Mouse (Mus musculus) large intestine, adult 2 months (tissue): ENCODE data around the gene Nppa. TPM values are rescaled to one million over a fixed set of nuclear protein-coding genes. Genes with fewer than 3 reads are reported as not detected.
"Not testable (repeated sequence)": the region's sequence is repeated elsewhere in the genome, so short reads cannot be mapped to it uniquely, and the experiment has no call there.

Experiments used
- DNase-seq: peaks from one replicate; pipeline ENCODE4 v3.0.0-alpha.2; 2012; ENCODE audit warnings: low read depth, low spot score
- WGBS: fragments of 180-500 bp; shearing (Covaris S2); methylation state at CpG from one replicate; pipeline ENCODE4 v1.1.7; 2018; 5-methylcytosine and 5-hydroxymethylcytosine counted together
- polyA plus RNA-seq: library from polyadenylated mRNA; depleted of rRNA; stranded (reverse); fragments of >200 nt; gene quantifications from 2 replicates; pipeline ENCODE4 v1.2.3, GENCODE M21; 2012

Gene Nppa
- polyA plus RNA-seq, 1 experiment = 0.22 TPM

- 79% methylated on average over 4 of the region's 4 CpGs for WGBS
- no peak for DNase-seq
These were observed 7.9 kb downstream of the Nppa start for GRCm38 (mm10) chr4:148008412-148008811.

- DNase-seq = no peak
- WGBS = 98% methylated on average over 2 of the region's 2 CpGs
These were observed 9.1 kb downstream of the Nppa start for GRCm38 (mm10) chr4:148009641-148010040.

DNA sequence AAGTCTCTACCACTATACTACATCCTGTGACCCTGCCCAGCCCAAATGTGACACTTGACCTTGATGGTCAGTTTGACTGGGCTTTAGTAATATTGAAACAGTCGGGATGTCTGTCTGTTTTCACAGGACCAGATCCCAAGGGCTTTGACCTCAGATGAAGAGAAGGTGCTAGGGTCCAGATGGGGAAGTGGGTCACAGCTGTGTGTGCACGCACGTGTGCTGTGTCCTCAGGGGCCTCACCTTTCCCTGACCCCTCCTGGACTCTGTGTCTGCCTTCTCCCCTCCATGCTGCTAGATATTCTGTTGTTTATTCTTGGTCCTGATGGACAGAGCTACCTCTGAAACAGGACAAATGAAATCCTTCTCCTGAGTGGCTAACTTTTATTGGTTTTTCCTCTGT lies 10.8 kb downstream of the Nppa start:
- DNase-seq = no peak
- WGBS = 75% methylated on average over 3 of the region's 3 CpGs

DNA sequence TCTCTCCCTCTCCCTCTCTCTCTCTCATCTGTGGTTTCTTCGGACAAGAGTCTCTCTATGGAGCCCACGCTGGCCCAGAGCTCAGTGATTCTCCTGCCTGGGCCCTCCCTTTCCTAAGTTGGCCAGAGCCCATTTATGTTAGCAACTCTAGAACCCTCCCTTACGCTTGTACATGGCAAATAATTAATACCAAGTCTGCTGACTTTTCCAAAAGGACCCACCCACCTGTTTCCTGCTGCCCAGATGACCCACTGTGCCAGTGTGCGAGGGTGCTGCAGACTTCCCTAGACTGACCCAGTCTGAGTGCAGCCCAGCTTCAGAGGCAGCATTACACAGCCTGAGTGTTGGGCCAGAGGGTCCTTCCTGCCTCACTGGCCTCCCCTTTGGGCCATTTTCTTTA lies 11.7 kb downstream of the Nppa start:
- 84% methylated on average over 4 of the region's 4 CpGs for WGBS
- DNase-seq = no peak

DNA sequence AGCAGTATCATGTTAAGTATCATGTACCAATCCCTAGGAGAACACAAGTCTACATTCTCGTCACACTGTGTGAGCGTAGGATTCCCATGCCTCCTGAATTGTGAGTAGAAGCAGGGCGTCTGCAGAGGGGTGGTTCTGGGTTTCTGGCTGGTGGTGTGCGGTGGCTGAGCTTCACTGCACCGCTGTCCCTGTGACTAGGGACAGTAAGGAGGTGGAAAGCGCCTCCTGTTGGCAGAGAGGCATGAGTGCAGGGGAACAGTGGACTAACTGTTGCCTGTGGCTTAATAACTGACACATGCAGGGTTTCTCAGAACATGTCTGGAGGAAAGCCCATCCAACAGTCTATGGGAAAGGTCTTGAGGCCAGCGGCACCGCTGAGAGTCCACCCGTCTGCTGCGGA lies 14.9 kb downstream of the Nppa start:
- DNase-seq = no peak
- 89% methylated on average over 10 of the region's 10 CpGs for WGBS

DNA sequence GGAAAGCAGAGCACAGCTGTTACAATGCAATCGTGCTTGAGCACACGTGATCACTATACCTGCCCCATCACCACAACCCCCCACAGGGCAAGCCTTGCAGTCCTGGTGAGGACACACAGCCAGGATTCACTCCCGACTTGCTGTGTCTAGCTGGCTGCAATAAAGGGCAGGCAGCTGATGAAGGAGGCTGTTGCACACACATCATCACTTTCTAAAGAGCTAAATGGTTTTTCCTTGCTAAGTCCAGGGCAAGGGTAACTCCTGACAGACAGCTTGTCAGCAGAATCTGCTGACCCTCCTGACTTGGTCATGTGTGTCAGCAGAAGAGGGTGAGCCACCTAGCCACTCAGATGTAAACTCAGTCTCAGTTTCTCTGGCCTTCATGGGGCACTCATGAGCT lies 16.5 kb downstream of the Nppa start:
- DNase-seq = no peak
- WGBS = 71% methylated on average over 3 of the region's 3 CpGs

DNA sequence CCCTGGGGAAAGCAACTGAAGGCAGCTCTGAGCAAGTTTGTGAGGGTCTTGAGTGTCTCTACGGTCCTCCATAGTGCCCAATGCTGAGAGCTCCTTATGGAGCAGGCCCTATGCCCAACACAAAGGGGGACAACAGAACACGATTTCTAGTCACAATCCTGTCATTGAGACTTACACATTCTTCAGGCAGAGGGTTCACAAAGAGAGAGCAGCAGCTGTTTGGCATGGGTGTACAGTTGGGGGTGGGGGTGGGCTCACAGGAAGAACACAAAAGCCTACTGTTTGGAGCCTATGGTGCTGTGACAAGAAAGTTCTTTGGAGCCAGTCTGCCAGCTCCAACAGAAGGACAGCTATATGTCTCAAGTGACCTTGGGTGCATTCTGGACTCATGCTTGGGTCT lies 17.9 kb downstream of the Nppa start:
- 78% methylated on average over 2 of the region's 2 CpGs for WGBS
- DNase-seq = no peak

DNA sequence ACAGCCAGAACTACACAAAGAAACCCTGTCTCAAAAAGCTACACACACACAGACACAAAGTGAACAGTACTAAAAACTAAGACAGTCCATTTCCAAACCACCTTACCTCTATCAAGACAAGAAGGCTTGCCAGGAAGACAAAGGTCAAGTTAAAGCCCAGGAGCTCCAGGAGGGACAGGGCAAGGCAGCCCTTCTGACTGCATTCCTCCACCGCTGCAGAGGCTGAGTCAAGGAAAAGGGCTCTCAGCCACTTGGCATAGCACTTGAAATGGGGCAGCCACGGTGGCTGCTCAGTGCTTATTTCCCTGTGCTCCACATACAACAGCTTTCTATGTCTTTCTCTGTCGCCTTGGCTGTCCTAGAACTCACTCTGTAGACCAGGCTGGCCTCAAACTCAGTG lies 23.5 kb downstream of the Nppa start:
- DNase-seq = no peak
- WGBS = 82% methylated on average over 3 of the region's 3 CpGs

- 95% methylated on average over 7 of the region's 7 CpGs for WGBS
These were observed 28.8 kb downstream of the Nppa start for GRCm38 (mm10) chr4:148029297-148029696.

DNA sequence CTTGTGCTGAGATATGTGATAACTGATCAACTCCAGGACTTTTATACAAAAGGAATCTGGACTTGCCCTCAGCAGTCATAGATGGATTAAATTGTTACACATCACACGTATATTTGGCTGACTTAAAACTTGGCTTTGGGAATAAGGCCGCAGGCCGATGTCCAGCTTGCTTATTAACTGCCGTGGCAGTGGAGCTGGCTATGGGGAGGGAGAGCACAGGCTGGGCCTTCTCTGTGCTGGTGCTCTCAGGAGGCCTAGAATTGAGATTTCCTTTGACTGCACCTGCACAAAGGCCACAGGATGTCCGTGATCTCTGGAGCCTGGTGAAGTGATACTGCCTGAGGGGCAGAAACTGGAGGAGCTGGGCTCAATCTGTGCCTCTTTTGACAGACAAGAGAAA lies 30.0 kb downstream of the Nppa start:
- no peak for DNase-seq
- 80% methylated on average over 5 of the region's 5 CpGs for WGBS

More at GRCm38 (mm10) chr4:148029297-148029696, 28.8 kb downstream of the Nppa start:
- no peak for DNase-seq

- DNase-seq = no peak
- WGBS = 85% methylated on average over 7 of the region's 7 CpGs
These were observed 33.4 kb downstream of the Nppa start for GRCm38 (mm10) chr4:148033858-148034410.

- DNase-seq = no peak
- WGBS = 84% methylated on average over 3 of the region's 3 CpGs
These were observed 34.9 kb downstream of the Nppa start for GRCm38 (mm10) chr4:148035440-148035839.

DNA sequence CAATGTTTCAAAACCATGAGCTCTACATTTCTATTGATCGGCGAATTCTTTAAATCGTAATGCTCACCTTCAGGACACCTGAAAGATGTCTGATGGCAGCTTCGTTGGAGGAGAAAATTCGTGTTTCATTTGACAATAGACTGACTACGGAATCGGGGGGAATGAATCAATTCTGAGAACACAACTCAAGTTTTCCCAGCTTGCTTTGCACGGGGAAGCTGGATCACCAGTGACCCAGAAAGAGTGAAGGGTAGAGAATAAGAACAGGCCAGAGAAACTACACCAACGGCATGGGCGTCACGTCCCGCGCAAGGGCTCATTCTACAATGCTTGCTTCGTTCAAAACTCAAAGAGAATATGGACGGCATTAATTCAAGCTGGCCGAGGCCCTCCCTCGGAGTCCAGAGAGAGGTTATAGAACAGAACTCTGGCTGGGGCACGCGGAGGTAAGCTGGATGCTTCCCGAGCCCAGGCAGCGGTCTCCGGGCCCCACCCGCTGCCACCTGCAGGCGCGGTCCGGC lies 37.6 kb downstream of the Nppa start:
- WGBS = 5% methylated on average over 26 of the region's 26 CpGs
- no peak for DNase-seq

GRCm38 (mm10) chr4:148038600-148039253 lies 38.2 kb downstream of the Nppa start, which contains the start of the genes Clcn6 and Mthfr:
Clcn6 (minus strand) TSS chr4:148038821.
Mthfr (plus strand) TSS chr4:148039077.
- WGBS = under 1% methylated on average over 54 of the region's 54 CpGs
- peak; percentile 92 for DNase-seq

- DNase-seq = no peak
- 11% methylated on average over 19 of the region's 19 CpGs for WGBS
These were observed 38.9 kb downstream of the Nppa start for GRCm38 (mm10) chr4:148039254-148040028.

- WGBS = 55% methylated on average over 15 of the region's 15 CpGs
- DNase-seq = no peak
These were observed 39.7 kb downstream of the Nppa start for GRCm38 (mm10) chr4:148040029-148040830.

GRCm38 (mm10) chr4:148040933-148041610 lies 40.5 kb downstream of the Nppa start:
- WGBS = 7% methylated on average over 19 of the region's 19 CpGs
- DNase-seq = no peak

DNA sequence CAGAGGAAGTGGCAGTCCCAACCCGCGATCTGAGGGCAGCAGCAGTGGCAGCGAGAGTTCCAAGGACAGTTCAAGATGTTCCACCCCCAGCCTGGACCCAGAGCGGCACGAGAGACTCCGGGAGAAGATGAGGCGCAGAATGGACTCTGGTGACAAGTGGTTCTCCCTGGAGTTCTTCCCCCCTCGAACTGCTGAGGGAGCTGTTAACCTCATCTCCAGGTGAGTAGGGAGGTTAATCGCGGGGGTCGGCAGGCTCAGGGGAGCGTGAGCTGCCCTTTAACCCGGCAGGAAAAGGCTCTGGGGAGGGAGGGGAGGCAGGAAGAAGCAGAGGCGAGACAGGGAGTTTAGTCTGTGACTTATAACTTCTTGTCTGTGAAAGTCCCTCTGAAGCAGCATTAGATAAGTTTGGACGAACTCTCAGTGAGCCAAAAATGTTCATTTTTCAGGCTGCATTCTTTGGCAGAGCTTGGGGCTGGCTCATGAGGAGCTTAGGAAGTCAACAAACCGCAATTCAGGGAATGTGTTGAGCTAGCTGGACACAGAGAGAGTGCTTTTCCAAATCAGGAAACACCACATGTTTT lies 41.2 kb downstream of the Nppa start:
- no peak for DNase-seq
- 42% methylated on average over 16 of the region's 16 CpGs for WGBS

DNA sequence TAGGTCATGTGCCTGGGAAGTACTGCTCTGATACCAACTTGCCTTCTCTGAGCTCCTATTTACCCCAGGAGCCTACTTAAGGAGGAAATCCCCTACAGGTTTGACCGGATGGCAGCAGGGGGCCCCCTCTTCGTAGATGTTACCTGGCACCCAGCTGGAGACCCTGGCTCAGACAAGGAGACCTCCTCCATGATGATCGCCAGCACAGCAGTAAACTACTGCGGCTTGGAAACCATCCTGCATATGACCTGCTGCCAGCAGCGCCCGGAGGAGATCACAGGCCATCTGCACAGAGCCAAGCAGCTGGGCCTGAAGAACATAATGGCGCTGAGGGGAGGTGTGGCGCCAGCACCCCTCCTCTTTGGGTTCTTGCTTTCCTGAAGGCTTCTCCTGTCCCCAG lies 42.8 kb downstream of the Nppa start:
- 89% methylated on average over 6 of the region's 8 CpGs for WGBS

More for the DNA sequence above, 42.8 kb downstream of the Nppa start:
- DNase-seq = not testable (repeated sequence)
